Mouse (Mus musculus) ovary, adult 18-20 months (tissue): ENCODE data around the gene Plb1.

Source experiments
- DNase-seq: peaks from one replicate; pipeline ENCODE4 v3.0.0; 2022; ENCODE audit warnings: low spot score, mixed read lengths

Plb1 gene

GRCm38 (mm10) chr5:32395101-32395892 lies 162.8 kb downstream of the Plb1 start:
- DNase-seq = no peak

GRCm38 (mm10) chr5:32397719-32398118 lies 165.2 kb downstream of the Plb1 start:
- DNase-seq = no peak

DNA sequence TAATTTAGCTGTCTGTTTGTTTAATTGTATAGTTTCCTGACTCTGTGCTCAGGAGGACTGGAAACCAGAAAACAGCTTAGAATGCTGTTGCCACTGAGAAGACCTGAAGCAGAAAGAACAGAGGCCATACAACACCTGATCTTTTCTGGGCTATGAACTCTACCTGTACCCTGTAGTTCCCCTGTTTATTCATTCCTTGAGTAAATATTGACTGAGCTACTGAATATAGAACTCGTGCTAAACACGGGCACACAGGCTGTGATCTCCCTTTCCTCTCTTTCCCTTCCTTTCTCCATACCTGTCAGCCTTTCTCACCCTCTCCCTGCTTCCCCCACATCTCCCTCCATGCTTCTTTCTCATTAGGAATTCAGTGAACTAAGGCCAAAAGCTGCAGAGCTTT lies 168.4 kb downstream of the Plb1 start:
- no peak for DNase-seq

GRCm38 (mm10) chr5:32403082-32403953 lies 170.8 kb downstream of the Plb1 start:
- DNase-seq = no peak

DNA sequence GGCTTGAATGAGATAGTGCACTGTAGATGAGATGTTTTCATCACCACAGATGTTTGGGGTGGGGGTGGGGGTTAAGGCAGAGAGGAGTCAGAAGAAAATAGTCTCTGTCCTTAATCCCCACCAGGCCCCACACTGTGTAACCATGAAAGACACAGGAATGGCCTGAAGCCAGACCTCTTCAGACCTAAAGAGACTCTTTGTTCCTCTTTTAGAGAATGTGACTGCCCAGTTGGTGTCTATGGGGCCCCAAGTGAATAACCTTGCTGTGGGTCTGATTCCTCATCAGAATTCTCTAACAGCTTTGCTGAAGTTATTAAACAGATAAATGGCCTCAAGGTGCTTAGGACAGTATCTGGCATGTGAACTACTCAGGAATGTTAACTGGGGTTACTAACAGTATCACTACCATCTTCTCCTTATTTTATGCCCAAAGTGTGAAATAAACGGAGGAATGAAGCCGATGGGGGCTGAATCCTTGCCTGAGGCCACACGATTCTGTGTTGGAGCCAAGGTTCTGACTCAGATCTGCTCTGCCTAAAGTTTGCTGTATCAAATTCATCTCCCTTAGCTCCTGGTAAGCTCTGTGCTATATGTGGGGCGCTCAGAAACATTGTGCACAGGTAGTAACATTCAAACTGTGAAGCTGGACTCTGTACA lies 172.8 kb downstream of the Plb1 start:
- no peak for DNase-seq

DNA sequence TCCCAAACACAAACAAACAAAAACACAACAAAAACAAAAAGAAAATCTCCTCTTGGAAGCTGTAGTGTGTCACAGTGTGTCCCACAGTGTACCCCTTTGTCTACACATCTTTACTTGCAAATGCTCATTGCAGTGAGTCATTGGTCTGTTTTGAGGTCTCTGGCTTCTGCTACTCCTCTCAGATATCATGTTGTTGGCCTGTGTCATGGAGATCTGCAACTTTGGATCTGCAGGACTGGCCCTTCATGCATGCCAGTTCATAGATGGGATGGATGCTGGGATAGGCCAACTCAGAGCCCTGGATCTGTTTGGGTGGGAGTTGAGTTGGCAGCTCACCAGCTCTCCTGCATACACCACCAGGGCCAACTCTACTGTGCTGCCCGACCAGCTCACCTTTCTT lies 176.3 kb downstream of the Plb1 start:
- no peak for DNase-seq

- no peak for DNase-seq
Measured at GRCm38 (mm10) chr5:32409747-32410146, 177.2 kb downstream of the Plb1 start.

DNA sequence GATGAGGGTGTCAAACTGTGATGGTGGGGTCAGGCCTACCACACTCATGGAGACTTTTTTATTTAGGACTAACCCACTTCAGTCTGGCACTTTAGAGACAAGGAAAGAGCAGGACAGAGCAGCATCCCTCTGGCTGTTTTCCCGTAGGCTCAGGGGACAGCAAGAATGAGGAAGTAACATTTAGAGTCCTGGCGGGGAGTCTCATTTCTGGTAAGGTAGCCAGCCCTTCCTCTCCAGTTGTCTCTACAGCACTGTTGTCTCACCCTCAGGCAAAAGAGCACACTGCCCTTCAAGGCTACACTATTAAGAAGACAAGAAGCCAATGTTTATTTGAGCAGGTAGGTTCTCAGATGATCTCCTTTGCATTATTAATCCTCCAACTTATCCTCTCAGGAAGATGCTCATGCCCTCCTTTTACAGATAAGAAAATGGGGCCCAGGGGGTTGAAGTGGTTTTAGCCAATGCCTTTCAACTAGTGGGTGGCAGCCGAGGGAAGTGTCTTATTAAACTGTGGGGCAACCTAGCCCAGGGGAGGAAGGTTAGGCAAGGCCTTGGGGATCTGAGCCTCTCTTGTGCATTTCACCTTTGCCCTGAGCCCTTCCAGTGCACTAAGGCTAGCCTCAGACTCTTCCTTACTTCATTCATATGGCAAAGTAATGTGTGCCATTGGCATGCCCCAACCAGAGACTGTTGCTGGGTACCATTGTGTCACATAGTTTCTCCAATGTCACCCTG lies 178.6 kb downstream of the Plb1 start:
- DNase-seq = no peak

DNA sequence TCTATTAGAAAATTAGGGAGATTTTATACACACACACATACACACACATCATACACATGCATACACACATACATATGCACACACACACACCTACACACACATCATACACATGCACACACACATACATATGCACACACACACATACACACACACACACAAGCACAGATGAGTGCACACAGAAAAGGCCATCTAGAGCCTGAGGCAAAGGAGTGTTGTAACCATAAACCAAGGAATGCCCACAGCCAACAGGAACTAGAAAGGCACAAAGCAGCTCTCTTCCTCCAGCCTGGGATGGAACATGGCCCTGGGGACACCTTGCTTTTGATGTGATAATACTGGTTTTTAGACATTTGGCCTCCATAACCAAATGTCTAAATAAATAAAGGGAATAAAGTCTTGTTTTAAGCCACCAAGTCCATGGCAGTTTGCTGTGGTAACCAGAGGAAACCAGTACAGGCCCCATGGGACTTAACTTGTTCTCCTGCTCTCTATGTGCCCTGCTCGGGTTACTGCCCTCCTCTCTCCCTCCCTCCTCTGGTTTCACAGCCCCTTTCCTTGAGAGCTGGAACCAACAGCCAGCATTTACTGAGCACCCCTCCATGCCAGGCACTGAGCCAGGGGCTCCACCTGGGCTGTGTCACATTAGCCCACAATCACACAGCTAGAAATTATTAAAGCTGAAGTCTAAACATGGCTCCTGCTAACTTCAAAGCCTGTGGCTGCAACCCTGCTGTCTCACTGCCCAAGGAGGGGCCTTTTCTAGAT lies 179.9 kb downstream of the Plb1 start:
- DNase-seq = no peak

DNA sequence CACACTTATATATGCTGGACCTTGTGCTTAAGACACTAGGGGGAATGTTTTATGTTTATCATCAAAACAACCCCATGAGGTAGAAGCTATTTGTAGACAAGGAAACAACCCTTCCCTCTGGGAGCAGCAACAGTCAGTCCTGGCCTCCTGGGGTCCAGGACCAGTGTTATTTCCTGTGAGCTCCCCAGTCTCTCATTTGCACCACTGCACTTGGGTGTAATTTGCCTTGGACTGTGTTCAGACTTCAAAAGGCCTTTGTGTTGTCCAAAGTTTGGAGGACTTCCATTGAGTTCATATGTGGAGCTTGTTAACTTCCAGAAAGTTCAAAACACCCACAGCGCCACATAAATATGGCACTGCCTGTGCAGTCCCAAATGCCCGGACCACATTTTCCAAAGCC lies 180.6 kb downstream of the Plb1 start:
- no peak for DNase-seq

GRCm38 (mm10) chr5:32413569-32413968 lies 181.1 kb downstream of the Plb1 start:
- DNase-seq = no peak

GRCm38 (mm10) chr5:32414461-32414985 lies 182.0 kb downstream of the Plb1 start:
- no peak for DNase-seq

GRCm38 (mm10) chr5:32415554-32415953 lies 183.0 kb downstream of the Plb1 start:
- no peak for DNase-seq
